Mouse (Mus musculus) T-helper 1 cell (primary cell): ENCODE measurements at regions not wholly inside any gene's neighbourhood (a gene's known extent, or its start where the extent isn't known, plus 50 kb on each side); places are given as distances from the start of the nearest gene placed in this dataset.

Experiments
- in situ Hi-C: fragments of 300-600 bp; cut with MboI, MseI; formaldehyde crosslinking; loops from one replicate; pipeline ENCODE4 v1.15.1; 2025; ENCODE audit warnings: high pct_unique_total_duplicates

GRCm38 (mm10) chr1:137643508-137643907 lies 532.0 kb downstream of the Ptprc start:
- in situ Hi-C loops: no loop called here

DNA sequence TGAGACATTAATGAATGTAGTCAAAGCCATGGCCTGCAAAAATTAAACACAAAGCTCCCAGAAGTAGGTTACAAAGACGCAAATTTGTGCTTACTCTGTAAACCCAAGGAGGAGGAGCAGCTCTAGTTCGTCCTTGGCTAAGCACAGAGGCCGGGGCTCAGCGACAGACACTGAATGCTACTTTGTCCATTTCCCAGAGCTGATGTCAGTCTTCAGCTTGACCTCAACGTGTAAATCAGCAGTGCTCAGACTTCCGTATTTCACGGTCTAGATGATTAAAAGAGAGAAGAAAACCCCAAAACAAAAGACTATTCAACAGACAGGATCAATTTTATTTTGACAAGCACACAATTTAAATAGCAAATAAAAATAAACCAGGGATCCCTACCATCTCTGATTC lies 534.7 kb downstream of the Ptprc start:
- in situ Hi-C loops: no loop called here

GRCm38 (mm10) chr1:137636947-137637346 lies 538.6 kb downstream of the Ptprc start:
- in situ Hi-C loops: no loop called here

DNA sequence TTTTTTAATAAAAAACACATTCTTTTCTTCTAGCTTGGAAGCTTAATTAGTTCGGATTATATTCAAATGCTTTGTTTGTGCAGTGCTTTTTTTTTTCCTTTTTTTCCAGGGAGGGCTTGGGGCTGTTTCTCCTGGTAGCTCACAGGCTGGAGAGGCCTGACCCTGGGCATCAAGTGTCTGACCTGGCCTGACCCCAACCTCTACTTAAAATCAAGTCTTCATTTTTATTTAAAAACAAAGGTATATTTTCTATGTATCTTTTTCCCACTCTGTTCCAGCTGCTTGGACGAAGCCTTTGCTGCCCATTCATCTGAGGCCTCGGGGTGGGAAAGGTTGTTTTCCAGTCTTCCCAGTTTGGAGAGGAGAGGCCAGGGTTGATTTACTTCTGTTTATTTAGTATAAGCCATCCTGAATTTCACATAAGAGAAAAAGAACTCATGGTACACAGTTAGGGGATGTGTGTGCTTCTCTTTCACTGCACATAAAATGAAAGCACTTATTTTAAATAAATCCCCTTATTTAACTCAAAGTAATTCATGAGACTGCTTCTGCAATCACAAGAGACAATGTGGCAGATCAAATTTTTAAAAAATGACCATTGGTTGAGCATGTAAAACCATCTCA lies 539.1 kb downstream of the Ptprc start:
- in situ Hi-C loops: no loop called here

DNA sequence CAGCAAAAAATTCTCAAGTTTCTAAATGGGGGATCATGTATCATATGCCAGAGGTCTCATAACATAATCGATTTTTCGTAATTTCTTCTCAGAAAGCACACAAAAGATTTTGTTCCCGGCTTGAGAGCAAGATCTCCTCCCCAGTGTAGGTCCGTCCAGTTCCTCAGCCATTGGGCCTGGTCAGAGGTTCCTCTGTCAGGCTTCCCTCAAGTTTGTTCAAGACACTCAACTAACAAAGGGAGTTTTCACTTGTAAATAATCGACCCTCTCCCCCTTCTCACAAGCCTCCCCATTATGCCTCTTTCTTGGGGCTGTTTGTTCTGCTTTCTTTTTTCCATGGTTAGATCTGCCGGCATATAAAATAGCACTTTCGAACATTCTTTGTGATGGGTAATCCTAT lies 539.7 kb downstream of the Ptprc start:
- in situ Hi-C loops: no loop called here

DNA sequence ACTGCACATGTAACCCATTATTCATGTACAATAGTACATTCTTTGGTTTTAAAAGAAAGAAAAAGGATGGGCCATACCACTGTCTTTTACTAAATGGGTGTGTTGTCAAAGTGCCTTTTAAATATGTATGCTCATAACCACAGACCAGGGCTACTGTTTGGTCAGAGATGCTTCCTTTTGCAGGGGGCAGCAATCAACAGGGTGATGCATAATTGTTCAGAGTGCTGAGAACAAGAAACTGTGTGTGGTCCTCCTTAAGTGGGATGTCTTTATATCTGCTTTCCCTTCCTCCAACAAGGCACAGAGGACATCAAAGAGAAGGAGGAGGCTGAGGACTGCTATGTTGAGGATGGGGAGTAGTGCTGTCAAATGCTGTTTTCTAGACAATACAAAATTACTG lies 544.0 kb downstream of the Ptprc start:
- in situ Hi-C loops: no loop called here

- in situ Hi-C loops: no loop called here
Observed at GRCm38 (mm10) chr1:137620672-137621071, 554.8 kb downstream of the Ptprc start.

DNA sequence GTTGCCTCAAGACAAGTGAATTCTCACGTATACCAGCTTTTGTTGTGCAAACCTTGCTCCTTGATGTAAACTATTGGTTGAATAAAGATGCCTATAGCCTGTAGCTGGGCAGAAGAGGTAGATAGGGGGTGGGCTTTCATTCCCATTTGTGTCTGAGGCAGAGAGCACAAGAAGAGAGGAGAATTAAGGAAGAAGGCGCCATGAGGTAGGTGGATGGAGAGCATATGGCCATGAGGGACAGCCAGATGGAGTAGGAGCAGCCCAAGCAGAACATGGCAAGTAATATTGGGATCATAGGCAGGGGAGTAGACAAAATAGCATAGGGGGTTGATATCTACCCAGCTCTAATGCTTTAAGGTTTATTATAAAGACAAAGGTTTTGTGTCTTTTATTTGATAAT lies 557.3 kb downstream of the Ptprc start:
- in situ Hi-C loops: no loop called here

DNA sequence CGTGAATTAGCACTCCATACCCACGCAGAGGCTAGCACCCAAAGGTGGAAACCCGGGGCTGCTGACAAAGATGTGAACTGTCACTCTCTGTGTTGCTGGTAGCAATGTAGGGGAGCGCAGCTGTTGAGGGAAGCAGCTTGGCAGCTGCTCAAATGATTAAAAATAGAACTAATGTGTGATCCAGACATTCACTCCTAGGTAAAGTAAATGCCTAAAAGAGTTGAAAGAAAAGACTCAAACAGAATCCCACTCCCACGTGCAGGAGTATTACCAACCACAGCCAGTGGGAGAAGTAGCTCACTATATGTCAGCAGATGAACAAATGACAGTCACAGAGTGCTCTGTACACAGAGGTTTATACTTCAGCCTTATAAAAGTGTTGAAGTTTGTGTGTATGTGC lies 558.0 kb downstream of the Ptprc start:
- in situ Hi-C loops: no loop called here

GRCm38 (mm10) chr1:137606716-137607115 lies 568.8 kb downstream of the Ptprc start:
- in situ Hi-C loops: no loop called here

GRCm38 (mm10) chr1:137605890-137606663 lies 569.4 kb downstream of the Ptprc start:
- in situ Hi-C loops: no loop called here

GRCm38 (mm10) chr1:137593732-137594131 lies 581.8 kb downstream of the Ptprc start:
- in situ Hi-C loops: no loop called here

DNA sequence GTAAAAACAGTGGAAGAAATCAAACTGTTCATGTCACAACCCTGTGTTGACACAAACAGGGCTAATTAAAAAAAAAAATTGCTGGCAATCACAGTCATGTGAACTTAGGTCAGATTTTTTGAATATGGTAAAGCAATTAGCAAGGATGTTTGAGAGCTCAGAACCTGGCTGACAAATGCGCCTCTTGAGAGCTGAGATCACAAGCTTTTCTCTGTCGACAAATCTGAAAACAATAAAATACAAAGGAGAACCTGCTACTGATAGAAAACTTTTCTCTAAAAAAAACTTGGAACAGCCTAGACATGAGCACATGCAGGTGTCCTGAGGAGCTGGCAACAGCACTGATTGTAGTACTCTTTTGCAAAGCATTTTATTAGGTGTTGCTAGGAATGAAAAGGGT lies 583.6 kb downstream of the Ptprc start:
- in situ Hi-C loops: no loop called here

GRCm38 (mm10) chr1:137591295-137591694 lies 584.2 kb downstream of the Ptprc start:
- in situ Hi-C loops: no loop called here

GRCm38 (mm10) chr1:137588304-137589300 lies 586.9 kb downstream of the Ptprc start:
- in situ Hi-C loops: no loop called here

GRCm38 (mm10) chr1:137587481-137588228 lies 587.9 kb downstream of the Ptprc start:
- in situ Hi-C loops: no loop called here

DNA sequence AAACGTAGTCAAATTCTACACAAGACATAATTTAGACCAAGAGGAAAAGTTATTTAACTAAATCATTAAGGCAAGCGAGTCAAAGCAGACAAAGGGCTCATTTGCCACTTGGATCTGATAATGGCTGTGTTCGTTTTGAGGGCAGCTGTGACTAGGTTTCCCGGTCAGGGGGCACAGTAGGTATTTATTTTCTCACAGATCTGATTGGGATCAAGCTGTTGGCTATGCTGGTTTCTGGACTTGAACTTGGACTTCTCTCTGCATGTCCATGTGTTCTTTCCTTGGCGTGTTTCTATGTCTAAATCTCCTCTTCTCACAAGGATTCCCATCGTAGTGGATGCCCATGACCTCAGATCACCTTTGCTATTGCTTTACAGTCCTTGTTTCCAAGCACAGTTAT lies 590.8 kb downstream of the Ptprc start:
- in situ Hi-C loops: no loop called here

DNA sequence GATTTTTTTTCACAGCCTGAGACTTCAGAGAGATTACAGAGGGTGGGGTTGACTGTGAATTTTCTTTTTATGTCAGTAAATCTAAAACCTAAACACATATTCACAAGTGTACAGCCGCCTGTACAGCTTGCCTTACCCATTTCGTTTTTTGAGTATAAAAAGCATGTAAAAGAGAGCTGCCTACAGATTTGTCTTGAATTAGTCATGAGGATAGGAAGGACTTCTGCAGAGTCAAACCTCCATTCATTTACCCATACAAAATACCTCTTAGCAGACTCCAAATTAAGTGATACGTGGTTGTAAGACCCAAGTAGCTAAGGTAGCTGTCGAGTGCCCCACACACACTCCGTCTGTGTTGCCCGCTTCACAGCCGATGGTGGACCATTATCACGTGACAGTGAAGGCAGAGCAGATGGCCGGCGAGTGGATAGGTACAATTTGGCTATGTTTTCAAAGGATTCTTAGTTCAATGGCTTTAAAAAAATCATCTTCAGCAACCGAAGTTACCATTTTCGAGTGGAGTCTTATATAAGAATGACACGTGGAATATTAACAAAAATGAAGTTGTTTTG lies 591.3 kb downstream of the Ptprc start:
- in situ Hi-C loops: no loop called here

DNA sequence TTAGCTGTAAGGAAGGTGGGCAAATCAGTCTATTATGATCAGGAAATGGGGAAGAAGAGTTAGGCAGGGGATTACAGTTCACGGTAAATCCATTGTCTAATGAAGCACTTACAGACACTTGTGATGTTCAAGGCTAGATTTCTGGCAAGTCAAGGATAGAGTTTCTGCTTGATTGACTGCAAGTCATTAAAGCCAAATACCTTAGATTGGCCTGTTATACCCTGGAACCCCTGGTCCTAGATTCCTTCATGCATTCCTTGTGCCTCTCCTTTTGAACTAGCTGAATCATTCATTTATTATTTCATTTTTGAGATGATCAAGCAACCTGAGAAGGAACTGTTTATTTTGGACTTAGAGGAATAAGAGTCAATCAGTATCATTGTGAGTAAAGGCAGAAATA lies 597.9 kb downstream of the Ptprc start:
- in situ Hi-C loops: no loop called here

DNA sequence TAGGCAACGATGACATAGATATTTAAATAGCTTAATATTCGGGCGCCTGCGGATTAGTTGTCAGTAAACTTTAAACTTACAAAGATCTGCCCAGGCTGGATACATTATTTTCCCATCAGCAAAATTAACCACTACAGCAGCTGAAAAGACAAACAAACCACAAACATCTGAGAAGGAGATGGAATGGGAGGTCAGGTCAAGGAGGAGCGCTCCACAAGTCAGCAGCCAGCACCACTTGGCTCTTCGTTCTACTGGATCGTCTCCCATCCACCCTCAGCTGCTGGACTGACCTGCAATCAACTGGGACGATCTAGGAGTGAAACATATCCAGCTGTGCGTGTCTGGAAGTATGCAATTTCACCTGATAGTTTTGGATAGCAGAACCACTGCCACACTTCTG lies 599.3 kb downstream of the Ptprc start:
- in situ Hi-C loops: no loop called here

GRCm38 (mm10) chr1:137575380-137575779 lies 600.1 kb downstream of the Ptprc start:
- in situ Hi-C loops: no loop called here
